30 mouse cellular contexts compared by ENCODE assay signal in genomic region chr10:14096045-14096444, GRCm38 (mm10).
"Had no signal": no experiment of that assay in that cellular context is flagged by ENCODE, and none has a peak within 500 bp of the region (broad histone marks: within the 10 kb centered on the region; RNA-seq: fewer than 3 reads in every experiment).

No protein-coding gene starts in this region.

- ATAC-seq: liver, embryonic 12.5 days; liver, postnatal 0 days; lung, postnatal 0 days; midbrain, embryonic 13.5 days had no signal

- DNase-seq: left cerebral cortex, postnatal 4 days; liver; liver, embryonic 13.5 days; liver, postnatal 0 days; lung, adult 18-20 months; lung, adult 2 months; lung, embryonic 14.5 days; lung, postnatal 10 days; lung, postnatal 14 days; lung, postnatal 36 days; lung, postnatal 4 days; midbrain, embryonic 14.5 days had no signal

- H3K4me1 ChIP-seq: limb, embryonic 10.5 days; limb, embryonic 12.5 days; limb, embryonic 13.5 days; limb, embryonic 15.5 days; liver, embryonic 12.5 days; liver, embryonic 13.5 days; liver, embryonic 15.5 days; lung, embryonic 15.5 days; midbrain, embryonic 12.5 days; midbrain, embryonic 13.5 days had no signal

- H3K27ac ChIP-seq: left cerebral cortex, adult 2 months; limb, embryonic 10.5 days; limb, embryonic 12.5 days; limb, embryonic 13.5 days; limb, embryonic 15.5 days; liver, embryonic 12.5 days; liver, embryonic 13.5 days; liver, embryonic 14.5 days; liver, embryonic 15.5 days; lung, embryonic 15.5 days; macrophage; midbrain, embryonic 10.5 days; midbrain, embryonic 13.5 days had no signal

- H3K4me2 ChIP-seq: limb, embryonic 12.5 days; limb, embryonic 13.5 days; limb, embryonic 15.5 days; liver, embryonic 11.5 days; liver, embryonic 12.5 days; liver, embryonic 13.5 days; liver, embryonic 15.5 days; lung, embryonic 14.5 days; lung, embryonic 15.5 days; midbrain, embryonic 11.5 days; midbrain, embryonic 12.5 days; midbrain, embryonic 13.5 days had no signal

- H3K9ac ChIP-seq: limb, embryonic 12.5 days; limb, embryonic 13.5 days; limb, embryonic 15.5 days; liver, embryonic 12.5 days; liver, embryonic 13.5 days; liver, embryonic 14.5 days; liver, embryonic 15.5 days; liver, postnatal 0 days; lung, embryonic 14.5 days; lung, embryonic 15.5 days; midbrain, embryonic 12.5 days; midbrain, embryonic 13.5 days had no signal

- H3K27me3 ChIP-seq: limb, embryonic 12.5 days; limb, embryonic 13.5 days; limb, embryonic 15.5 days; liver, embryonic 12.5 days; liver, embryonic 13.5 days; liver, embryonic 15.5 days; lung, embryonic 15.5 days; megakaryocyte, embryonic 14.5 days; midbrain, embryonic 12.5 days; midbrain, embryonic 13.5 days had no signal

- H3K9me3 ChIP-seq: limb, embryonic 10.5 days; limb, embryonic 13.5 days; limb, embryonic 15.5 days; liver, embryonic 12.5 days; liver, embryonic 13.5 days; liver, embryonic 15.5 days; lung, embryonic 15.5 days; midbrain, embryonic 10.5 days; midbrain, embryonic 12.5 days had no signal

- H3K4me3 ChIP-seq: left cerebral cortex, adult 2 months; limb, embryonic 10.5 days; limb, embryonic 12.5 days; limb, embryonic 13.5 days; limb, embryonic 15.5 days; liver, embryonic 12.5 days; liver, embryonic 13.5 days; liver, embryonic 15.5 days; lung, embryonic 15.5 days; megakaryocyte, embryonic 14.5 days; midbrain, embryonic 10.5 days; midbrain, embryonic 12.5 days; midbrain, embryonic 13.5 days; myocyte had no signal

- H3K36me3 ChIP-seq: limb, embryonic 10.5 days; limb, embryonic 12.5 days; limb, embryonic 13.5 days; limb, embryonic 15.5 days; liver, embryonic 12.5 days; liver, embryonic 13.5 days; liver, embryonic 15.5 days; lung, embryonic 15.5 days; midbrain, embryonic 10.5 days; midbrain, embryonic 12.5 days; midbrain, embryonic 13.5 days had no signal
